In genomic region chr9:21796919-21797318, GRCm38 (mm10) we compare ENCODE assay signal across 9 mouse cellular contexts. TPM values are rescaled to one million over a fixed set of nuclear protein-coding genes. Genes with fewer than 3 reads are reported as not detected.
A peak's percentile ranks its signal among the peaks of the same experiment; 100 is the strongest.
DNase-seq lines count a peak whose midpoint lies in the region; ATAC-seq and TF ChIP-seq lines count a peak whose summit lies in the region.
"Had no signal": no experiment of that assay in that cellular context is flagged by ENCODE, and none has a peak within 500 bp of the region (broad histone marks: within the 10 kb centered on the region; RNA-seq: fewer than 3 reads in every experiment).

No protein-coding gene starts in this region.

- no peak for TF ChIP-seq CTCF in ES-Bruce4 (IDR thresholded peaks at IDR 0.05; ENCODE audit: low read depth, low read length)
- TF ChIP-seq CTCF in heart, postnatal 0 days (IDR thresholded peaks at IDR 0.05; ENCODE audit: low read depth), result no peak

- H3K27me3 ChIP-seq in kidney, embryonic 14.5 days (ENCODE audit: control insufficient read depth, insufficient read depth, low read length), result no peaks in the 10 kb centered on the region
- no peaks in the 10 kb centered on the region for H3K27me3 ChIP-seq in ES-Bruce4 (ENCODE audit: control insufficient read depth, insufficient read depth, low read length, poor library complexity, severe bottlenecking)
- H3K27me3 ChIP-seq in heart, postnatal 0 days (ENCODE audit: control insufficient read depth, insufficient read depth, low read length), result no peaks in the 10 kb centered on the region
- peaks cover 25% of the 10 kb centered on the region for H3K27me3 ChIP-seq in liver, embryonic 15.5 days

- no peak for TF ChIP-seq POLR2A in ES-Bruce4 (IDR thresholded peaks at IDR 0.05; ENCODE audit: insufficient read depth, low read length)

- WGBS in kidney, embryonic 14.5 days, result 67% methylated on average over 3 of the region's 3 CpGs
- WGBS in heart, postnatal 0 days, result 37% methylated on average over 3 of the region's 3 CpGs
- 63% methylated on average over 3 of the region's 3 CpGs for WGBS in liver, embryonic 15.5 days (ENCODE audit: insufficient replicate concordance)

- no peak for TF ChIP-seq EP300 in ES-Bruce4 (IDR thresholded peaks at IDR 0.05; ENCODE audit: insufficient read depth, low read depth, low read length)
- TF ChIP-seq EP300 in heart, postnatal 0 days (IDR thresholded peaks at IDR 0.05; ENCODE audit: low read depth), result no peak

- DNase-seq in kidney, postnatal 36 days, result no peak
- DNase-seq in heart, postnatal 0 days (ENCODE audit: low spot score), result no peak
- DNase-seq in layer of hippocampus, postnatal 25 days (ENCODE audit: extremely low spot score in 1 of 2, low spot score in 1 of 2), result no peak
- DNase-seq in adrenal gland, postnatal 36 days, result no peak
- no peak for DNase-seq in layer of hippocampus, adult 9-11 months
- DNase-seq: thymus, postnatal 4 days had no signal

- H3K36me3 ChIP-seq in kidney, embryonic 14.5 days (ENCODE audit: control insufficient read depth, insufficient read depth, low read length), result peaks cover 43% of the 10 kb centered on the region
- H3K36me3 ChIP-seq in ES-Bruce4 (ENCODE audit: control insufficient read depth, insufficient read depth, low read length, poor library complexity, severe bottlenecking), result peaks cover 33% of the 10 kb centered on the region
- H3K36me3 ChIP-seq in heart, postnatal 0 days (replicated peaks; ENCODE audit: control insufficient read depth, insufficient read depth, low read length), result peaks cover 27% of the 10 kb centered on the region
- peaks cover 21% of the 10 kb centered on the region for H3K36me3 ChIP-seq in liver, embryonic 15.5 days (replicated peaks)

- ATAC-seq in kidney, embryonic 14.5 days (ENCODE audit: low FRiP score, low TSS enrichment), result no peak
- no peak for ATAC-seq in heart, postnatal 0 days (ENCODE audit: insufficient read depth, low read depth)
- no peak for ATAC-seq in liver, embryonic 15.5 days (ENCODE audit: insufficient read depth)

- H3K9ac ChIP-seq in kidney, embryonic 14.5 days (ENCODE audit: low read depth, low read length), result peak overlapping the region; percentile 2; the same call in 1 of the 2 replicates
- peak overlapping the region; percentile 74 for H3K9ac ChIP-seq in ES-Bruce4 (ENCODE audit: low read depth, poor library complexity, severe bottlenecking)
- peak overlapping the region; percentile 8; the same call in 1 of the 2 replicates for H3K9ac ChIP-seq in heart, postnatal 0 days (replicated peaks; ENCODE audit: low read depth, low read length)
- no peak overlapping the region for H3K9ac ChIP-seq in liver, embryonic 15.5 days

- peak overlapping the region; percentile 88; the same call in 1 of the 2 replicates for H3K4me3 ChIP-seq in kidney, embryonic 14.5 days (ENCODE audit: low read length)
- peak overlapping the region; percentile 81 for H3K4me3 ChIP-seq in ES-Bruce4 (ENCODE audit: low read depth, low read length)
- peak overlapping the region; percentile 87; the same call in 1 of the 2 replicates for H3K4me3 ChIP-seq in heart, postnatal 0 days (ENCODE audit: low read depth, low read length)
- H3K4me3 ChIP-seq in liver, embryonic 15.5 days (replicated peaks), result peak overlapping the region; percentile 69

- peaks cover 26% of the 10 kb centered on the region for H3K4me1 ChIP-seq in kidney, embryonic 14.5 days (ENCODE audit: control insufficient read depth, insufficient read depth, low read length)
- peaks cover 5% of the 10 kb centered on the region for H3K4me1 ChIP-seq in ES-Bruce4 (ENCODE audit: control insufficient read depth, insufficient read depth, low read length)
- H3K4me1 ChIP-seq in heart, postnatal 0 days (ENCODE audit: control insufficient read depth, insufficient read depth), result peaks cover 31% of the 10 kb centered on the region
- peaks cover 50% of the 10 kb centered on the region for H3K4me1 ChIP-seq in liver, embryonic 15.5 days (replicated peaks)

- peak overlapping the region; percentile 63 for H3K4me2 ChIP-seq in kidney, embryonic 14.5 days (replicated peaks; ENCODE audit: low read depth, low read length)
- H3K4me2 ChIP-seq in heart, postnatal 0 days (ENCODE audit: low read depth, low read length), result peak overlapping the region; percentile 66
- H3K4me2 ChIP-seq in liver, embryonic 15.5 days, result peak overlapping the region; percentile 86

- H3K9me3 ChIP-seq in kidney, embryonic 14.5 days (ENCODE audit: control insufficient read depth, low read length), result no peaks in the 10 kb centered on the region
- no peaks in the 10 kb centered on the region for H3K9me3 ChIP-seq in ES-Bruce4 (replicated peaks; ENCODE audit: control insufficient read depth, insufficient read depth, low read length, poor library complexity, severe bottlenecking)
- no peaks in the 10 kb centered on the region for H3K9me3 ChIP-seq in heart, postnatal 0 days (replicated peaks; ENCODE audit: control insufficient read depth, low read length)
- H3K9me3 ChIP-seq in liver, embryonic 15.5 days (replicated peaks), result no peaks in the 10 kb centered on the region

- H3K27ac ChIP-seq in kidney, embryonic 14.5 days (ENCODE audit: low read depth, low read length), result peak overlapping the region; percentile 96; the same call in 1 of the 2 replicates
- no peak overlapping the region for H3K27ac ChIP-seq in ES-Bruce4 (ENCODE audit: insufficient read depth, low read length)
- peak overlapping the region; percentile 94 for H3K27ac ChIP-seq in heart, postnatal 0 days (ENCODE audit: low read depth)
- no peak overlapping the region for H3K27ac ChIP-seq in liver, embryonic 15.5 days (replicated peaks)

RNA-seq across cellular contexts. Expression of gene Kank2, which starts 1.6 kb away (rescaled TPM):
- polyA plus RNA-seq in kidney, embryonic 14.5 days (2014; fragmentation: Nextera tagmentation; extraction: Ambion mirVana), result 9.4 and 14.3 TPM in 2 replicates
- 62.3 and 63.5 TPM in 2 replicates for polyA plus RNA-seq in ES-Bruce4 (2011; ENCODE audit: insufficient read depth, insufficient read length, low read depth, missing spikeins)
- total RNA-seq in heart, postnatal 0 days (2014; rRNA removed; ENCODE audit: low replicate concordance), result 78.5 and 92.4 TPM in 2 replicates
- 10.3 and 10.9 TPM in 2 replicates for polyA plus RNA-seq in heart, postnatal 0 days (2015; fragmentation: Nextera tagmentation; extraction: Ambion mirVana)
- 4.8 and 5.5 TPM in 2 replicates for polyA plus RNA-seq in liver, embryonic 15.5 days (2015; fragmentation: Nextera tagmentation; extraction: Ambion mirVana)
- total RNA-seq in layer of hippocampus, postnatal 25 days (2021), result 1 to 10 TPM; 6.3 to 7.4 TPM
- total RNA-seq in adrenal gland, postnatal 36 days (2021), result 10 to 100 TPM; 31.2 to 38.3 TPM

RNA-seq across cellular contexts. Expression of gene Spc24, which starts 36.8 kb away (rescaled TPM):
- polyA plus RNA-seq in kidney, embryonic 14.5 days (2014; fragmentation: Nextera tagmentation; extraction: Ambion mirVana), result 139 and 150 TPM in 2 replicates
- 56.6 and 62.5 TPM in 2 replicates for polyA plus RNA-seq in ES-Bruce4 (2011; ENCODE audit: insufficient read depth, insufficient read length, low read depth, missing spikeins)
- 22.3 and 76.0 TPM in 2 replicates for total RNA-seq in heart, postnatal 0 days (2014; rRNA removed; ENCODE audit: low replicate concordance)
- 35.2 and 40.3 TPM in 2 replicates for polyA plus RNA-seq in heart, postnatal 0 days (2015; fragmentation: Nextera tagmentation; extraction: Ambion mirVana)
- polyA plus RNA-seq in liver, embryonic 15.5 days (2015; fragmentation: Nextera tagmentation; extraction: Ambion mirVana), result 76.8 and 82.2 TPM in 2 replicates
- total RNA-seq in layer of hippocampus, postnatal 25 days (2021), result 1 to 10 TPM; 1.1 to 2.5 TPM
- 1 to 10 TPM; 2.3 to 3.9 TPM for total RNA-seq in adrenal gland, postnatal 36 days (2021)

RNA-seq across cellular contexts. Expression of gene Angptl8, which starts 38.4 kb away (rescaled TPM):
- 2.6 and 3.4 TPM in 2 replicates for polyA plus RNA-seq in kidney, embryonic 14.5 days (2014; fragmentation: Nextera tagmentation; extraction: Ambion mirVana)
- polyA plus RNA-seq in ES-Bruce4 (2011; ENCODE audit: insufficient read depth, insufficient read length, low read depth, missing spikeins), result not detected in 2 replicates
- not detected in 2 replicates for total RNA-seq in heart, postnatal 0 days (2014; rRNA removed; ENCODE audit: low replicate concordance)
- 0.55 and 0.69 TPM in 2 replicates for polyA plus RNA-seq in heart, postnatal 0 days (2015; fragmentation: Nextera tagmentation; extraction: Ambion mirVana)
- polyA plus RNA-seq in liver, embryonic 15.5 days (2015; fragmentation: Nextera tagmentation; extraction: Ambion mirVana), result 35.0 and 42.9 TPM in 2 replicates
- total RNA-seq in layer of hippocampus, postnatal 25 days (2021), result not detected
- total RNA-seq in adrenal gland, postnatal 36 days (2021), result 1 to 10 TPM; 7.5 to 8.7 TPM

RNA-seq across cellular contexts. Expression of gene Dock6, which starts 55.5 kb away (rescaled TPM):
- polyA plus RNA-seq in kidney, embryonic 14.5 days (2014; fragmentation: Nextera tagmentation; extraction: Ambion mirVana), result 31.9 and 39.7 TPM in 2 replicates
- 74.9 and 80.8 TPM in 2 replicates for polyA plus RNA-seq in ES-Bruce4 (2011; ENCODE audit: insufficient read depth, insufficient read length, low read depth, missing spikeins)
- 38.5 and 65.3 TPM in 2 replicates for total RNA-seq in heart, postnatal 0 days (2014; rRNA removed; ENCODE audit: low replicate concordance)
- 19.1 and 22.7 TPM in 2 replicates for polyA plus RNA-seq in heart, postnatal 0 days (2015; fragmentation: Nextera tagmentation; extraction: Ambion mirVana)
- polyA plus RNA-seq in liver, embryonic 15.5 days (2015; fragmentation: Nextera tagmentation; extraction: Ambion mirVana), result 4.2 and 5.6 TPM in 2 replicates
- 10 to 100 TPM; 13.1 to 18.4 TPM for total RNA-seq in layer of hippocampus, postnatal 25 days (2021)
- total RNA-seq in adrenal gland, postnatal 36 days (2021), result 10 to 100 TPM; 31.2 to 40.7 TPM

Comparison
In these comparisons a context has a peak if more than half of its experiments do, and no peak if none do; other contexts are left out.
1. H3K27ac ChIP-seq: peak in kidney, embryonic 14.5 days (single experiment) and heart, postnatal 0 days (single experiment); none in ES-Bruce4 (single experiment) and liver, embryonic 15.5 days (single experiment).
2. Peak in every context shown above with its lines, with median percentiles within 50 percentile points of each other: H3K4me2 ChIP-seq and H3K4me3 ChIP-seq.